Mouse (Mus musculus) MEL (cell line): ENCODE measurements around the gene Acox2. TPM values are rescaled to one million over a fixed set of nuclear protein-coding genes. Genes with fewer than 3 reads are reported as not detected.
A peak's percentile ranks its signal among the peaks of the same experiment; 100 is the strongest.

Experiments used
- DNase-seq: peaks from one replicate; pipeline ENCODE4 v3.0.0; 2011; ENCODE audit warnings: low read depth, low spot score
- H3K27ac ChIP-seq: 2 replicates; pipeline ENCODE4 v1.5.1; 2012; ENCODE audit warnings: low read depth, mild to moderate bottlenecking, control low read depth, low read length, moderate library complexity; ENCODE audit not compliant: control insufficient read depth
- H3K27me3 ChIP-seq, 2 experiments: fragments of 150-350 bp in 1 of 2; sonication (generic) in 1 of 2; 2 replicates each; pipeline ENCODE4 v1.6.1; 2012; ENCODE audit warnings: low read length in 2 of 2, mild to moderate bottlenecking in 2 of 2, improper control_type of control experiment in 1 of 2, moderate library complexity in 1 of 2; ENCODE audit not compliant: insufficient read depth in 2 of 2, control insufficient read depth in 1 of 2
- H3K36me3 ChIP-seq, 2 experiments: 2 replicates each; pipeline ENCODE4 v1.6.1; 2012 to 2014; ENCODE audit warnings: low read length in 2 of 2, improper control_type of control experiment in 1 of 2, inconsistent platforms in 1 of 2, mild to moderate bottlenecking in 1 of 2; ENCODE audit not compliant: insufficient read depth in 2 of 2, control insufficient read depth in 1 of 2
- H3K4me1 ChIP-seq, 2 experiments: fragments of 150-350 bp in 1 of 2; sonication (generic) in 1 of 2; 2 replicates each; pipeline ENCODE4 v1.6.1; 2012; ENCODE audit warnings: low read length in 2 of 2, improper control_type of control experiment in 1 of 2, mild to moderate bottlenecking in 1 of 2; ENCODE audit not compliant: insufficient read depth in 2 of 2, control insufficient read depth in 1 of 2
- H3K4me3 ChIP-seq, 2 experiments: fragments of 150-350 bp in 1 of 2; sonication (generic) in 1 of 2; 2 replicates each; pipeline ENCODE4 v1.5.1; 2012; ENCODE audit warnings: low read depth in 2 of 2, low read length in 2 of 2, mild to moderate bottlenecking in 2 of 2, moderate library complexity in 2 of 2, control low read depth in 1 of 2, improper control_type of control experiment in 1 of 2; ENCODE audit not compliant: control insufficient read depth in 1 of 2, insufficient read depth in 1 of 2
- H3K79me2 ChIP-seq: 2 replicates; pipeline ENCODE4 v1.6.1; 2012; ENCODE audit warnings: mild to moderate bottlenecking, low read length, moderate library complexity; ENCODE audit not compliant: control insufficient read depth, poor library complexity, insufficient read depth
- H3K9ac ChIP-seq: 2 replicates; pipeline ENCODE4 v1.6.1; 2012; ENCODE audit warnings: low read depth, mild to moderate bottlenecking, control low read depth, low read length, moderate library complexity; ENCODE audit not compliant: control insufficient read depth, poor library complexity, severe bottlenecking
- H3K9me3 ChIP-seq: fragments of 150-350 bp; sonication (generic); replicated peaks from 2 replicates; pipeline ENCODE4 v1.6.1; 2012; ENCODE audit warnings: mild to moderate bottlenecking, low read length, improper control_type of control experiment, moderate library complexity; ENCODE audit not compliant: insufficient read depth
- BHLHE40 ChIP-seq: IDR thresholded peaks from 2 replicates; pipeline ENCODE4 v1.6.1; 2012; ENCODE audit warnings: low read depth, mild to moderate bottlenecking, inconsistent platforms, low read length, improper control_type of control experiment, borderline replicate concordance
- CHD1 ChIP-seq: IDR thresholded peaks from 2 replicates; pipeline ENCODE4 v1.6.1; 2012; ENCODE audit warnings: low read depth, mild to moderate bottlenecking, inconsistent platforms, low read length, improper control_type of control experiment
- CHD2 ChIP-seq: IDR thresholded peaks from 2 replicates; pipeline ENCODE4 v1.6.1; 2011; ENCODE audit warnings: low read length, improper control_type of control experiment
- CTCF ChIP-seq, 3 experiments: IDR thresholded peaks in 2 of 3; conservative IDR thresholded peaks in 1 of 3; 2 replicates each; pipeline ENCODE4 v1.5.1; 2011 to 2012; ENCODE audit warnings: low read length in 3 of 3, low read depth in 2 of 3, mild to moderate bottlenecking in 2 of 3, improper control_type of control experiment in 1 of 3, inconsistent platforms in 1 of 3, mixed read lengths in 1 of 3, moderate library complexity in 1 of 3; ENCODE audit not compliant: control insufficient read depth in 1 of 3, insufficient read depth in 1 of 3, poor library complexity in 1 of 3, severe bottlenecking in 1 of 3
- E2F4 ChIP-seq: IDR thresholded peaks from 2 replicates; pipeline ENCODE4 v1.6.1; 2011; ENCODE audit warnings: low read depth, low read length, improper control_type of control experiment, borderline replicate concordance
- ELF1 ChIP-seq: IDR thresholded peaks from 2 replicates; pipeline ENCODE4 v1.6.1; 2014; ENCODE audit warnings: low read depth, mild to moderate bottlenecking, inconsistent platforms, low read length, improper control_type of control experiment, moderate library complexity
- EP300 ChIP-seq, 2 experiments: IDR thresholded peaks; 2 replicates each; pipeline ENCODE4 v1.6.1; 2011; ENCODE audit warnings: improper control_type of control experiment in 2 of 2, low read length in 2 of 2, low read depth in 1 of 2, mild to moderate bottlenecking in 1 of 2
- GABPA ChIP-seq: IDR thresholded peaks from 2 replicates; pipeline ENCODE4 v1.6.1; 2012; ENCODE audit warnings: low read depth, mild to moderate bottlenecking, inconsistent platforms, low read length, improper control_type of control experiment, moderate library complexity
- GATA1 ChIP-seq: IDR thresholded peaks from 2 replicates; pipeline ENCODE4 v1.6.1; 2011; ENCODE audit warnings: low read depth, low read length, improper control_type of control experiment
- HCFC1 ChIP-seq: IDR thresholded peaks from 2 replicates; pipeline ENCODE4 v1.6.1; 2012; ENCODE audit warnings: low read depth, mild to moderate bottlenecking, inconsistent platforms, low read length, improper control_type of control experiment, moderate library complexity
- JUND ChIP-seq: IDR thresholded peaks from 2 replicates; pipeline ENCODE4 v1.6.1; 2011; ENCODE audit warnings: low read depth, mild to moderate bottlenecking, improper control_type of control experiment, low read length
- MAFK ChIP-seq: IDR thresholded peaks from 2 replicates; pipeline ENCODE4 v1.6.1; 2011; ENCODE audit warnings: low read depth, mild to moderate bottlenecking, low read length, improper control_type of control experiment, borderline replicate concordance
- MAX ChIP-seq: IDR thresholded peaks from 2 replicates; pipeline ENCODE4 v1.6.1; 2011; ENCODE audit warnings: low read length, improper control_type of control experiment
- MAZ ChIP-seq: IDR thresholded peaks from 2 replicates; pipeline ENCODE4 v1.6.1; 2012; ENCODE audit warnings: low read depth, mild to moderate bottlenecking, inconsistent platforms, low read length, improper control_type of control experiment
- MEF2A ChIP-seq: IDR thresholded peaks from 2 replicates; pipeline ENCODE4 v1.6.1; 2014; ENCODE audit warnings: low read depth, mild to moderate bottlenecking, inconsistent platforms, low read length, improper control_type of control experiment; ENCODE audit not compliant: poor library complexity, insufficient replicate concordance, severe bottlenecking; ENCODE audit errors: extremely low read depth
- MXI1 ChIP-seq: IDR thresholded peaks from 2 replicates; pipeline ENCODE4 v1.6.1; 2011; ENCODE audit warnings: mild to moderate bottlenecking, low read depth, low read length, improper control_type of control experiment
- MYB ChIP-seq: IDR thresholded peaks from 2 replicates; pipeline ENCODE4 v1.6.1; 2011; ENCODE audit warnings: mild to moderate bottlenecking, low read depth, low read length, improper control_type of control experiment
- MYC ChIP-seq: IDR thresholded peaks from 2 replicates; pipeline ENCODE4 v1.6.1; 2011; ENCODE audit warnings: low read depth, mild to moderate bottlenecking, low read length, improper control_type of control experiment, moderate library complexity
- NELFE ChIP-seq: IDR thresholded peaks from 2 replicates; pipeline ENCODE4 v1.6.1; 2011; ENCODE audit warnings: low read depth, low read length, improper control_type of control experiment
- NRF1 ChIP-seq: IDR thresholded peaks from 2 replicates; pipeline ENCODE4 v1.6.1; 2014; ENCODE audit warnings: low read depth, mild to moderate bottlenecking, inconsistent platforms, low read length, improper control_type of control experiment, moderate library complexity; ENCODE audit not compliant: poor library complexity, insufficient read depth, severe bottlenecking
- POLR2A ChIP-seq, 2 experiments: IDR thresholded peaks; 2 replicates each; pipeline ENCODE4 v1.6.1; 2011 to 2012; ENCODE audit warnings: low read length in 2 of 2, mild to moderate bottlenecking in 2 of 2, control low read depth in 1 of 2, improper control_type of control experiment in 1 of 2, low read depth in 1 of 2, moderate library complexity in 1 of 2; ENCODE audit not compliant: control insufficient read depth in 1 of 2, insufficient read depth in 1 of 2, poor library complexity in 1 of 2
- POLR2AphosphoS5 ChIP-seq: IDR thresholded peaks from 2 replicates; pipeline ENCODE4 v1.6.1; 2012; ENCODE audit warnings: low read depth, borderline replicate concordance, mild to moderate bottlenecking, inconsistent platforms, low read length, moderate library complexity, mixed read lengths
- RAD21 ChIP-seq: IDR thresholded peaks from 2 replicates; pipeline ENCODE4 v1.6.1; 2011; ENCODE audit warnings: mild to moderate bottlenecking, low read depth, low read length, improper control_type of control experiment
- RCOR1 ChIP-seq: IDR thresholded peaks from 2 replicates; pipeline ENCODE4 v1.6.1; 2012; ENCODE audit warnings: low read depth, mild to moderate bottlenecking, inconsistent platforms, low read length, improper control_type of control experiment
- SIN3A ChIP-seq: IDR thresholded peaks from 2 replicates; pipeline ENCODE4 v1.6.1; 2012; ENCODE audit warnings: low read length, improper control_type of control experiment, inconsistent platforms
- SMC3 ChIP-seq: IDR thresholded peaks from 2 replicates; pipeline ENCODE4 v1.6.1; 2011; ENCODE audit warnings: low read depth, low read length, improper control_type of control experiment
- TAL1 ChIP-seq: IDR thresholded peaks from 2 replicates; pipeline ENCODE4 v1.6.1; 2012; ENCODE audit warnings: mild to moderate bottlenecking, inconsistent platforms, low read length, moderate library complexity, mixed read lengths
- TBP ChIP-seq: IDR thresholded peaks from 2 replicates; pipeline ENCODE4 v1.8.0; 2011; ENCODE audit warnings: low read depth, low read length, improper control_type of control experiment
- USF1 ChIP-seq: IDR thresholded peaks from 2 replicates; pipeline ENCODE4 v1.6.1; 2014; ENCODE audit warnings: low read depth, mild to moderate bottlenecking, inconsistent platforms, low read length, improper control_type of control experiment, moderate library complexity
- ZMIZ1 ChIP-seq: IDR thresholded peaks from 2 replicates; pipeline ENCODE4 v1.6.1; 2012; ENCODE audit warnings: low read depth, mild to moderate bottlenecking, inconsistent platforms, low read length, improper control_type of control experiment, moderate library complexity
- ZNF384 ChIP-seq: IDR thresholded peaks from 2 replicates; pipeline ENCODE4 v1.6.1; 2012; ENCODE audit warnings: low read depth, mild to moderate bottlenecking, inconsistent platforms, low read length, improper control_type of control experiment
- polyA plus RNA-seq, 2 experiments: library from polyadenylated mRNA; stranded (reverse) in 1 of 2; unstranded in 1 of 2; fragments of >175 nt in 1 of 2; fragments of >200 nt in 1 of 2; gene quantifications; 2 replicates each; pipeline versions ENCODE4 v1.2.1 to v1.2.4; 2012; ENCODE audit warnings: low replicate concordance in 2 of 2, low read depth in 1 of 2; ENCODE audit not compliant: insufficient read length in 2 of 2, insufficient read depth in 1 of 2, missing spikeins in 1 of 2
- total RNA-seq: library from RNA; depleted of rRNA; stranded (reverse); fragments of 300-350 nt; gene quantifications from 2 replicates; pipeline ENCODE4 v1.2.3, GENCODE M21; 2012

Acox2 gene
- total and polyA plus RNA-seq, 3 experiments, result 0.43 TPM; not detected in 2

GRCm38 (mm10) chr14:8214299-8215207, 44.6 kb downstream of the Acox2 start (continued):
- TF ChIP-seq CHD1 (no peak), EP300 (IDR thresholded peaks at IDR 0.05; ENCODE audit: low read depth in 1 of 2, low read length in 2 of 2) (no peak), TBP (no peak), BHLHE40 (peak; percentile 74), HCFC1 (no peak), CTCF (IDR thresholded peaks at IDR 0.05 in 2 of 3, conservative IDR thresholded peaks at IDR 0.05 in 1 of 3; ENCODE audit: control insufficient read depth in 1 of 3, insufficient read depth in 1 of 3, low read depth in 2 of 3, low read length in 3 of 3, poor library complexity in 1 of 3, severe bottlenecking in 1 of 3) (no peak), JUND (no peak), MYB (no peak), TAL1 (no peak), GATA1 (no peak), CHD2 (no peak), SMC3 (no peak), POLR2AphosphoS5 (no peak), ZMIZ1 (no peak), MAFK (no peak), MYC (0 out of 2 replicates have a peak, but pooled peaks have one; percentile 27), POLR2A (IDR thresholded peaks at IDR 0.05; ENCODE audit: control insufficient read depth in 1 of 2, insufficient read depth in 1 of 2, low read depth in 1 of 2, low read length in 2 of 2, poor library complexity in 1 of 2) (peak; percentile 2 to 9; a peak in 1 of 4 replicates), MEF2A (no peak), NRF1 (no peak; the same call in 1 of the 2 replicates), ELF1 (no peak), MAX (no peak), ZNF384 (no peak), E2F4 (no peak), GABPA (no peak)

GRCm38 (mm10) chr14:8213803-8214224, 45.3 kb downstream of the Acox2 start, which contains the start of gene Kctd6:
Gene Kctd6, plus strand, starts transcription at chr14:8214140.
- Histone ChIP-seq H3K4me3 (peak within 1 kb of the TSS; percentile 98 to 99), H3K27me3 (peaks cover 0 to 2% of the 10 kb centered on the region in 2 experiments; a peak in 3 of 4 replicates), H3K9me3 (no peaks in the 10 kb centered on the region)
- TF ChIP-seq EP300 (IDR thresholded peaks at IDR 0.05; ENCODE audit: low read depth in 1 of 2, low read length in 2 of 2) (no peak), GABPA (no peak), MXI1 (peak; percentile 45; the same call in 1 of the 2 replicates), POLR2A (IDR thresholded peaks at IDR 0.05; ENCODE audit: control insufficient read depth in 1 of 2, insufficient read depth in 1 of 2, low read depth in 1 of 2, low read length in 2 of 2, poor library complexity in 1 of 2) (peak in 1 of 2 experiments; percentile 31; a peak in 2 of 4 replicates), NELFE (no peak; the same call in 1 of the 2 replicates), SIN3A (no peak), RAD21 (0 out of 2 replicates have a peak, but pooled peaks have one; percentile 2), MAZ (peak; percentile 64; the same call in 1 of the 2 replicates), CTCF (IDR thresholded peaks at IDR 0.05 in 2 of 3, conservative IDR thresholded peaks at IDR 0.05 in 1 of 3; ENCODE audit: control insufficient read depth in 1 of 3, insufficient read depth in 1 of 3, low read depth in 2 of 3, low read length in 3 of 3, poor library complexity in 1 of 3, severe bottlenecking in 1 of 3) (peak in 2 of 3 experiments; percentile 71 to 85; a peak in 5 of 6 replicates), NRF1 (peak; percentile 28; the same call in 1 of the 2 replicates), CHD1 (no peak), RCOR1 (no peak), HCFC1 (no peak), POLR2AphosphoS5 (no peak), SMC3 (peak; percentile 27), USF1 (no peak), ZNF384 (no peak), MAX (0 out of 2 replicates have a peak, but pooled peaks have one; percentile 23)

More at GRCm38 (mm10) chr14:8213803-8214224, 45.3 kb downstream of the Acox2 start, which contains the start of gene Kctd6:
- Histone ChIP-seq H3K27ac (peak within 1 kb of the TSS; percentile 66), H3K79me2 (peaks cover 10% of the 10 kb centered on the region), H3K4me1 (0 out of 4 replicates have a peak, but pooled peaks cover 0 to 3% of the 10 kb centered on the region in 2 experiments), H3K9ac (peak within 1 kb of the TSS; percentile 86), H3K36me3 (peaks cover 0 to 3% of the 10 kb centered on the region in 2 experiments; a peak in 2 of 4 replicates)
- DNase-seq, result peak; percentile 94
